Mouse (Mus musculus) large intestine, adult 2 months (tissue): ENCODE measurements around the gene Laptm5. TPM values are rescaled to one million over a fixed set of nuclear protein-coding genes. Genes with fewer than 3 reads are reported as not detected.

Source experiments
- DNase-seq: peaks from one replicate; pipeline ENCODE4 v3.0.0-alpha.2; 2012; ENCODE audit warnings: low read depth, low spot score
- WGBS: fragments of 180-500 bp; shearing (Covaris S2); methylation state at CpG from one replicate; pipeline ENCODE4 v1.1.7; 2018; 5-methylcytosine and 5-hydroxymethylcytosine counted together
- polyA plus RNA-seq: library from polyadenylated mRNA; depleted of rRNA; stranded (reverse); fragments of >200 nt; gene quantifications from 2 replicates; pipeline ENCODE4 v1.2.3, GENCODE M21; 2012

Laptm5 gene
- polyA plus RNA-seq, 1 experiment = 116 TPM

DNA sequence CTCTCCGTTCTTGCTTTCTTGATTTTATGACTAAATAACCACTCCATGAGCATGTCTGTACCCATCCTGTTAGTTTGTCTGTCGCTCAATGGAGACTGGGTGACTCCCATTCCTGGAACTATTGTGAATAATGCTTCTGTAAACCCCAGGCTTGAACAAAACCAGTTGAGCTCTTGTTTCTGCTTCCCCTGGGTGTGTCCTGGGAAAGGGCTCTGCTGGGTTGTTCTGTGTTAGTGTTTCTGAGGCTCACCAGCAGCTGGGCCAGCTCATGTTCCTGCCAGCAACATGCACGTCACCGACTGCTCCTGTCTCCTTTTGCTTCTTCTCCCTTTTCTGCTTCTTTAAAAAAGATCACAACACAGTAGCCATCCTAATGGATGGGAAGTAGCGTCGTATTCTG, 17.2 kb upstream of the Laptm5 start:
- no peak for DNase-seq
- WGBS = 74% methylated on average over 6 of the region's 6 CpGs

DNA sequence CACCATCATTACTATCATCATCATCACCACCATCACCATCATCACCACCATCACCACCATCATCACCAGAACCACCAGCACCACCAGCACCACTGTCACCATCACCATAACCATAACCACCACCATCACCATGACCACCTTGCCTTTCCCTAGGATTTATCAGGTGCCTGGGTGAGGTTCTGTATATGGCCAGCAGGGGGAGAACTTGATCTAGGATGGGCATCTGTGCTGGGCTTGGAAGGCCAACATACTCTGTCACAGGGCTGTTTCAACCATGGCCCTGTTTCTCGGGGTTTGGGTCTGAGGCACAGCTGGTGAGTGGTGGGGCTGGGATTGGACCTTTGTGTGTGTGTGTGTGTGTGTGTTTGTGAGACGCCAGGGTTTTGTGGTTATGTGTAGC, 16.6 kb upstream of the Laptm5 start:
- no peak for DNase-seq
- 73% methylated on average over 2 of the region's 2 CpGs for WGBS

DNA sequence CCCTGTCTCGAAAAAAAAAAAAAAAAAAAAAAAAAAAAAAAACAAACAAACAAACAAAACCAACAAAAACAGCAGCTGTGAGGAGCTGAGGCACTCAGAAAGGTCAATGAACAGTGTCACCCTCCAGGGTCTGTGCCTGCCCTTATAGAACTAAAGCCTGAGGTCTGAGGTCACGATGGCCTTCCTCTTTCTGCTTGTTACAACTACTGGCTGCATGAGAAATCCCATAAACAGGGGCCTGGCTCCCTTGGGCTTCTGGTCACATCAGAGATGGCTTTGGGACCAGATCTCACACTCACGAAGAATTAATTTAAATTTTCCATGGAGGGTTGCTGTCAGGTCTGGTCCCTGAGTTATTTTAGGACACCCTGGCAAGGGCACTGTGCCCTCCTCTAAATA, 13.5 kb upstream of the Laptm5 start:
- DNase-seq = no peak
- 54% methylated on average over 3 of the region's 3 CpGs for WGBS

DNA sequence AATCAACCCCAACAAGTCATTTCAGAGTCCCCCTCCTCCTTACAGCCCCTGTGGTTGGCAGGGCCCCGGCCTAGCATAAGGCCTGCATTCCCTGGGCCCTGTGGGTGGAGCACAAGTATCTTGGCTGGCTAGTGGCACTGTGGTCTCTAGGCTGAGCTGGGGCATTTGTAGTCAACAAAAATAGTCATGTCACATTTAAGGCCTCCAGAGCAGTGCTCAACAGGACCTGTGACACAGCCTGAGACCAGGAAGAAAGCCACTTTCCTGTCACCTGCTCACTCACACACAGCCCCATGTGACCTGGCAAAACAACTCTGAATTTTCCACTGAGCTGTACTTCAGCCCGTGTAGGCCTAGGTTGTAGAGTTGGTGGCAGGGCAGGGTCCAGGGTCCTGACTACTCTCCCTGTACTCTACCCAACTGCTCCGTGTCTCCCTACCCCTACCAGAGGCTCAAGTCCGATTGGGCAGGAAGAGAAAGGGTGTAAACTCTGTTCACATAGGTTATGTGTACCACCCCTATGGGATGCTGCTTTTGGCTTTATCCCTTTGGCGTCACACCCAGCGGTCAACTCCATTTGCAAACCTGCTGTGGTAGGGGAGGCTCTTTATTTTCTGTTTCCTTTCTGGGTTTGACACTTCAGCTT, 13.0 kb upstream of the Laptm5 start:
- 68% methylated on average over 6 of the region's 6 CpGs for WGBS
- no peak for DNase-seq

GRCm38 (mm10) chr4:130900746-130901145, 12.2 kb upstream of the Laptm5 start:
- 79% methylated on average over 7 of the region's 7 CpGs for WGBS
- DNase-seq = no peak

GRCm38 (mm10) chr4:130902289-130902781, 10.6 kb upstream of the Laptm5 start:
- WGBS = 37% methylated on average over 8 of the region's 8 CpGs
- DNase-seq = no peak

DNA sequence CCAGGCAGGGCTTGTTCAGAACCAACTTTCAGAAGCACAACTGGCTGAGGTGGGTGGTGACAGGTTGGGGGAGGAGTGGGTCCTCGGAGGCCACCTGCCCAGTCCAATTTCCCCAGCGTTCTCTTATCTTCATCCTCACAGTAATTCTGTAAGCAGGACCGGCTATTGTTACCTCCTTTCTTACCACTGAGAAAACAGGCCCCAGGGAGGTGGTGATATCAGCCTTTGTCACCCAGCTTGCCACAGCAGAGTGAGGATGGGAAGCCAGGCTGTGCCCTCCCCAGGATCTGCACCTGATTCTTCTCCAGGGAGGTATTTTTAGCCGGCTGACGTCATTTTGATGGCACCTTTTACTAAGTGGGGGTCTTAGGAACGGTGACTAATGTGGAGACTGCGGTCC, 7.9 kb upstream of the Laptm5 start:
- no peak for DNase-seq
- 65% methylated on average over 7 of the region's 7 CpGs for WGBS

DNA sequence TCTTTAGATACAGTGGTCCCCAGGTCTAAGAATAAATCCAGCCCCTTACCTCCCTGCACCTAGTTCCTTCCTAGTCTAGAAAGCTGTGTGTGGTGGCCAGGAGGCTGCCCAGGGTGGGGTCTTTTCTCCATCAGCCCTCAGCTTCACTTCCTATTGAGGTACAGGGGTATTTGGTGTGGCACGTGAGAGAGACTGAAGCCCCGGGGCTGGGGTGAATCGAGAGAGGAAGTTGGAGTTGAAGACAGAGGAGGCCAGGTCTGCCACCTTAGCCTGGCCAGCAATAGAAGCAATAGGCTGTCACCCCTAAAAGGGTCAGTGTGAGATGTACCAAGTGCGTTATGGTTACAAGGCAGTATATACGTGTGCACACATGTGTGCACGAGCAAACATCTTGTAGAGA, 7.0 kb upstream of the Laptm5 start:
- no peak for DNase-seq
- WGBS = 66% methylated on average over 6 of the region's 6 CpGs

DNA sequence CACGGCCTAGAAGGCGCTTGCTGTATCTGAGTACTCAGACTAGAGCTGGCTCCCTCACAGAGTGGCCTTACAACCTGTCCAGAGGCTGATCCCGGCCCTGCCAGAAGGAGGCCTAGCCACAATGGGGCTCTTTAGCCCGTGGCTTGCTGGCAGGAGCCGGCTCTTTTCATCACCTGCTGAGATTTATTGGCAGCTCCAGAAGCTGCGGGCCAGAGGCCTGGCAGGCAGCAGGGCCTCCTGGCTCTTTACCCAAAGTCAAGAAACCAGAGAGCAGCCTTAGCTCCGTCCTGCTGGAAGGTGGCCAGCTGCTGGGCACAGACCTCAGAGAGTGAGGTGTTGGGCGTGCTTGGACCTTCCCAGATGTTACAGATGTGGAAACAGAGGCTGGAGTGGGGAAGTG, 6.6 kb upstream of the Laptm5 start:
- WGBS = 32% methylated on average over 8 of the region's 8 CpGs
- no peak for DNase-seq

- WGBS = 83% methylated on average over 19 of the region's 19 CpGs
These were observed 5.5 kb upstream of the Laptm5 start for GRCm38 (mm10) chr4:130907200-130908069.

GRCm38 (mm10) chr4:130908133-130908532, 4.8 kb upstream of the Laptm5 start:
- 84% methylated on average over 10 of the region's 10 CpGs for WGBS
- DNase-seq = no peak

More at GRCm38 (mm10) chr4:130907200-130908069, 5.5 kb upstream of the Laptm5 start:
- no peak for DNase-seq

DNA sequence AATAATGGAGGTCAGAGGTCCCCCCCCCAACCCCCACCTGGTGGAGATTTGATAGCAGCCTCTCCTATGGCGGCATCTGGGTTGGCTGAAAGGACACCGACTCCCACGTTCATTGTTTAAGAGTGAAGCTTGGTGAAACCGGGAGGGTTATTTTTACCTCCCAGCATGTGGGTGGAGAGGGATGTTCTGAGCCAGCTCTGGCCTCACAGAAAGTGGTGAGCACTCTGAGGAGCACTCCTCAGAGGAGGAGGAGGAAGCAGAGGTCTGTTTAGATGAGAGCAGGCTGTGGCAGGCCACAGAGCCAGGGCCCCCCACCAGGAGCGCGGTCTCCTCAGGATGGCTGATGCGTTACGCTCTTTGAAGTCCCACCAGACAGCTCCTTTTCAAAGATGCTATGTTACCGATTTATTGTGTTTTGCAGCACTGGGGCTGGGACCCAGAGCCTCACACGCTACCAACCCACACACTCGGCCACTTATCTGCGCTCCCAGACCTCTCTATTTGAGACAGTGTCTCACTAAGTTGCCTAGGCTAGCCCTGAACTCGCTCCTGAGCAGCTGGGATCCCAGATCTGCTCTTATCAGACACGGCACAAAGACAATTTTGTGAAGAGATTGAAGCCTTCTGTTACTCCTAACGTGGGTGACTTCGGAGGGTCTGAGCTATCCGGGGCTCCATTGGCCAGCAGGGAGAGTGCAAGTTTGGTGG, 3.6 kb upstream of the Laptm5 start:
- 66% methylated on average over 17 of the region's 17 CpGs for WGBS
- DNase-seq = no peak

DNA sequence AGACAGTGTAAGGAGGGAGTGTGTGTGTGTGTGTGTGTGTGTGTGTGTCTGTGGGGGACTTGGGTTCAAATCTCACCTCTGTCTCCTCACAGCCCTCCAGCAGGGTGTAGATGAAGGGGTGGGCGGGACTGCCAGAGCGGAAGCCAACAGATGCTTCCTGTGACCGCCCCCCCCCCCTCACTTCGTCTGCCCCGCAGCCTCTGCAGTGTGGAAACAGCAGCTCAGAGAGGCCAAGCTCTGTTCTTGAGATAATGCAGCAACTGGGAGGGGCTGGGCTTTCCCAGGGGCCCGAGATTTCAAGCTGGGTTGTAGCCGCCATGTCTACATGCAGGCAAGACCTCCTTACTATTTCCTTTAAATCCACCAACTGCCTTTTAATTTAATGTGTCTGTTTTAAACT, 2.3 kb upstream of the Laptm5 start:
- 31% methylated on average over 7 of the region's 7 CpGs for WGBS
- no peak for DNase-seq

DNA sequence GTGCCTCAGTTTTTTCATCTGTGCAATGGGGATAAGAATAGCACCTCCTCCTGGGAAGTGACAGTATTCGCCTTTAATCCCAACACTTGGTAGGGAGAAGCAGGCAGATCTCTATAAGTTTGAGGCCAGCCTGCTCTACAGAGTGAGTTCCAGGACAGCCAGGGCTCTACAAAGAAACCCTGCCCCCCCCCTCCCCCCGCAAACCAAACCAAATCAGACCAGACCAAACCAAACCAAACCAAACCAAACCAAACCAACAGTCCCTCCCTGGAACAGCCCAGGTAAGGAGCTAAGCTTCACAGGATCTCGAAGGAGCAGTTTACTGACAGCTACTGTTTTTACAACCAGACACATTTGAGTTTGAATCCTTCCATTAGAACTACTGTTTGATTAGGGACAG, 299 bp upstream of the Laptm5 start:
- DNase-seq = no peak
- WGBS = 67% methylated on average over 3 of the region's 3 CpGs

DNA sequence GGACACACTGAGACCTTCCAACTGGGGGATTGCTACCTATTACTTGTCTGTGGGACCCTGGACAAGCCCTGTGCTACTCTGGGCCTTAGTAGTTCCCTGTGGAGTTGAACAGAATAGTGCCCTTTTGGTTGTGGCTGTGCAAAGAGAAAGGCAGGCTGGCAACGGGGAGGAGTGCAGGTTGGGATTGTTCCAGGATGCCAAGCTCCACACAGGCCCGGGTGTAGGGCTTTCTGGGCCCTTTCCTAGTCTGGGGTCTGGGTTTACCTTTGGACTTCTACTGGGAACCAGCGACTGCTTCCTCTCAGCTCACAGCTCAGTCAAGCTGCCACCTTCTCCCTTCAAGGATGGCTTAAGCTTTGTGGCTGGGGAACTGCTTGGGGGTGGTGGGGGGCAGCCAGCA, 586 bp downstream of the Laptm5 start:
- WGBS = 62% methylated on average over 3 of the region's 3 CpGs
- no peak for DNase-seq

GRCm38 (mm10) chr4:130914011-130914410, 1.1 kb downstream of the Laptm5 start:
- no peak for DNase-seq
- WGBS = 92% methylated on average over 4 of the region's 4 CpGs

- no peak for DNase-seq
- WGBS = 36% methylated on average over 7 of the region's 7 CpGs
These were observed 1.6 kb downstream of the Laptm5 start for GRCm38 (mm10) chr4:130914527-130914926.

- WGBS = 50% methylated on average over 12 of the region's 12 CpGs
- no peak for DNase-seq
These were observed 2.2 kb downstream of the Laptm5 start for GRCm38 (mm10) chr4:130915006-130915667.

DNA sequence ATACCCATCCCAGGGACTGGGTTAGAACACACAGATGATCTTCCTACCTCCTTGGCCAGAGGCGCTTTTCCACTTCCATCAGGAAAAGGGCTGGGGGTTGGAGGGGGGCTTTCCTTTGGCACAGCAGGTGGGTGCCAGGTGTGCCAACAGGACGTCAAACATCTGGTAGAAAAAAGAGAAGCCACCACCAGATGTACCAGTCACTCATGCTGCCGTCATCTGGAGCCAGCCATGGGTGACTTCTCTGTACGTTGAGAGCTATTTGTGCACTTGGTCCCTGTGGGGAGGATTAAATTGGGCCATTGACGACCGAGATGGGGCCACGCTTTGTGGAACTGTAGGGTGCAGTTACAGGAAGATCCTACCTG, 2.7 kb downstream of the Laptm5 start:
- no peak for DNase-seq
- 65% methylated on average over 7 of the region's 7 CpGs for WGBS

GRCm38 (mm10) chr4:130916639-130917038, 3.7 kb downstream of the Laptm5 start:
- 67% methylated on average over 7 of the region's 7 CpGs for WGBS
- DNase-seq = no peak
